Mouse (Mus musculus): ENCODE data around the gene Kcnk3. TPM values are rescaled to one million over a fixed set of nuclear protein-coding genes. Genes with fewer than 3 reads are reported as not detected.

Gene Kcnk3
- 81.9 and 93.9 TPM in 2 replicates for polyA plus RNA-seq (2012; rRNA removed)

GRCm38 (mm10) chr5:30587681-30588300, at the start of gene Kcnk3:
Kcnk3 (plus strand) TSS chr5:30588170.
- peak within 1 kb of the TSS; percentile 100 for H3K27ac ChIP-seq (ENCODE audit: insufficient read depth, low read length)
- no peaks in the 10 kb centered on the region for H3K27me3 ChIP-seq (ENCODE audit: control insufficient read depth, insufficient read depth, low read length)
- TF ChIP-seq POLR2A (IDR thresholded peaks at IDR 0.05; ENCODE audit: borderline replicate concordance, insufficient read depth, low read length) (no peak), CTCF (IDR thresholded peaks at IDR 0.05; ENCODE audit: borderline replicate concordance, insufficient read depth, low read depth, low read length) (no peak)
- 6% methylated on average over 37 of the region's 54 CpGs for WGBS
- peak; percentile 77 to 79 for DNase-seq
- peak within 1 kb of the TSS; percentile 99 for H3K4me3 ChIP-seq (replicated peaks; ENCODE audit: insufficient read depth, low read depth, low read length)
- H3K4me1 ChIP-seq (ENCODE audit: control insufficient read depth, insufficient read depth, low read length), result peaks cover 35% of the 10 kb centered on the region

DNA sequence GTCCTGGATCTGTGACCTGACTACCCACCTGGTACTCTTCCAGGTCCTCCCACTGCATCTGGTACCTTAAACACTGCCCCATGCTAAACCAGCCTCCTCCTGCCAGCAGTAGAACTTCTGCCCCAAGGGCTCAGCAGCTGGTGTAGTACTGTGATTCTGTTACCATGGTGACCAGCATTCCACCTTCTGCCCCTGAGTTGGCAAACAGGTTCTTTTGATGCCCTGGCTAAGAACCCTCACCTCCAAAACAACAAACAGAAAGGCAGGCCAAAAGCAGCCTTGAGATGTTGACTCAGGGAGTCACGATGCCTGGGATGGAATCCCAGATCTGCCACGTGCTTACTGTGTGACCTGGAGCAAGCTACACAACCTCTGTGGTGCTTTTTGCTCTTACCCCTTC, 42.3 kb upstream of the Kcnk3 start, which contains the start of gene Cib4:
Cib4 (minus strand) TSS at position 139 of the 400 bp plus-strand sequence.
- no peak within 1 kb of the TSS for H3K27ac ChIP-seq (ENCODE audit: insufficient read depth, low read length)
- no peak within 1 kb of the TSS for H3K4me3 ChIP-seq (replicated peaks; ENCODE audit: insufficient read depth, low read depth, low read length)
- 57% methylated on average over 2 of the region's 2 CpGs for WGBS
- H3K27me3 ChIP-seq (ENCODE audit: control insufficient read depth, insufficient read depth, low read length), result no peaks in the 10 kb centered on the region
- peaks cover 11% of the 10 kb centered on the region; the same call in 1 of the 2 replicates for H3K4me1 ChIP-seq (ENCODE audit: control insufficient read depth, insufficient read depth, low read length)
- DNase-seq, result no peak
- TF ChIP-seq POLR2A (IDR thresholded peaks at IDR 0.05; ENCODE audit: borderline replicate concordance, insufficient read depth, low read length) (no peak), CTCF (IDR thresholded peaks at IDR 0.05; ENCODE audit: borderline replicate concordance, insufficient read depth, low read depth, low read length) (no peak)

DNA sequence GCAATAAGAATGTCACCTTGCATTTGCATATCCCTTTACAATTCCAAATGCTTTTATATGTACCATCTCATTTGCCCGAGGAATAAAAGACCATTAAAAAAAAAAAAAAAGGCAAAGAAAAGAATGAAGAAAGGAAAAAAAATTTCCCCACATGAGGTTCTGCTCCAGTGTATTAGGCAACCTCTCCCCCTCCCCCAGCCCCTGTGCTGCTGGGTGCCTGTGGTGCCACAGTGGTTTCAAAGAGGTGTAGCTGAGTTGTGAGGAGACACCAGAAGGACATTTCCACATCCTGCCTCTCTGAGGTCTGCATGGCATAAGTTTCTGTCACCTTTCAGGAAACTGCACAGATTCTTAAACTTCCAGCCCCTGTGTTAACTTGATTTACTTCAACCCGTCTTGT, 39.3 kb upstream of the Kcnk3 start:
- TF ChIP-seq CTCF (IDR thresholded peaks at IDR 0.05; ENCODE audit: borderline replicate concordance, insufficient read depth, low read depth, low read length), result no peak
- TF ChIP-seq POLR2A (IDR thresholded peaks at IDR 0.05; ENCODE audit: borderline replicate concordance, insufficient read depth, low read length), result no peak
- Histone ChIP-seq H3K27me3 (ENCODE audit: control insufficient read depth, insufficient read depth, low read length) (no peaks in the 10 kb centered on the region), H3K4me1 (ENCODE audit: control insufficient read depth, insufficient read depth, low read length) (peaks cover 12% of the 10 kb centered on the region; the same call in 1 of the 2 replicates)

GRCm38 (mm10) chr5:30550334-30551021, 37.5 kb upstream of the Kcnk3 start:
- peak; percentile 65 to 77 for DNase-seq
- TF ChIP-seq CTCF (IDR thresholded peaks at IDR 0.05; ENCODE audit: borderline replicate concordance, insufficient read depth, low read depth, low read length) (no peak; the same call in 1 of the 2 replicates), POLR2A (IDR thresholded peaks at IDR 0.05; ENCODE audit: borderline replicate concordance, insufficient read depth, low read length) (no peak)
- no peak overlapping the region for H3K4me3 ChIP-seq (replicated peaks; ENCODE audit: insufficient read depth, low read depth, low read length)
- H3K4me1 ChIP-seq (ENCODE audit: control insufficient read depth, insufficient read depth, low read length), result peaks cover 12% of the 10 kb centered on the region; the same call in 1 of the 2 replicates
- WGBS, result 27% methylated on average over 9 of the region's 9 CpGs
- H3K27ac ChIP-seq (ENCODE audit: insufficient read depth, low read length), result no peak overlapping the region
- H3K27me3 ChIP-seq (ENCODE audit: control insufficient read depth, insufficient read depth, low read length), result no peaks in the 10 kb centered on the region

More for the DNA sequence above, 39.3 kb upstream of the Kcnk3 start:
- WGBS, result 86% methylated on average over 2 of the region's 2 CpGs
- no peak for DNase-seq
- Histone ChIP-seq H3K4me3 (replicated peaks; ENCODE audit: insufficient read depth, low read depth, low read length) (no peak overlapping the region), H3K27ac (ENCODE audit: insufficient read depth, low read length) (no peak overlapping the region)

GRCm38 (mm10) chr5:30551022-30551638, 36.8 kb upstream of the Kcnk3 start:
- no peak overlapping the region for H3K4me3 ChIP-seq (replicated peaks; ENCODE audit: insufficient read depth, low read depth, low read length)
- H3K4me1 ChIP-seq (ENCODE audit: control insufficient read depth, insufficient read depth, low read length), result peaks cover 12% of the 10 kb centered on the region; the same call in 1 of the 2 replicates
- TF ChIP-seq CTCF (IDR thresholded peaks at IDR 0.05; ENCODE audit: borderline replicate concordance, insufficient read depth, low read depth, low read length) (no peak), POLR2A (IDR thresholded peaks at IDR 0.05; ENCODE audit: borderline replicate concordance, insufficient read depth, low read length) (no peak)
- DNase-seq, result no peak
- H3K27me3 ChIP-seq (ENCODE audit: control insufficient read depth, insufficient read depth, low read length), result no peaks in the 10 kb centered on the region
- 79% methylated on average over 8 of the region's 8 CpGs for WGBS
- no peak overlapping the region for H3K27ac ChIP-seq (ENCODE audit: insufficient read depth, low read length)

GRCm38 (mm10) chr5:30552006-30552405, 36.0 kb upstream of the Kcnk3 start:
- H3K4me3 ChIP-seq (replicated peaks; ENCODE audit: insufficient read depth, low read depth, low read length), result no peak overlapping the region
- TF ChIP-seq POLR2A (IDR thresholded peaks at IDR 0.05; ENCODE audit: borderline replicate concordance, insufficient read depth, low read length), result no peak
- TF ChIP-seq CTCF (IDR thresholded peaks at IDR 0.05; ENCODE audit: borderline replicate concordance, insufficient read depth, low read depth, low read length), result no peak

GRCm38 (mm10) chr5:30553936-30554335, 34.0 kb upstream of the Kcnk3 start:
- DNase-seq, result no peak
- Histone ChIP-seq H3K4me1 (ENCODE audit: control insufficient read depth, insufficient read depth, low read length) (peaks cover 9% of the 10 kb centered on the region; the same call in 1 of the 2 replicates), H3K4me3 (replicated peaks; ENCODE audit: insufficient read depth, low read depth, low read length) (no peak overlapping the region), H3K27ac (ENCODE audit: insufficient read depth, low read length) (no peak overlapping the region), H3K27me3 (ENCODE audit: control insufficient read depth, insufficient read depth, low read length) (no peaks in the 10 kb centered on the region)
- TF ChIP-seq POLR2A (IDR thresholded peaks at IDR 0.05; ENCODE audit: borderline replicate concordance, insufficient read depth, low read length) (no peak), CTCF (IDR thresholded peaks at IDR 0.05; ENCODE audit: borderline replicate concordance, insufficient read depth, low read depth, low read length) (no peak)
- WGBS, result 84% methylated on average over 13 of the region's 13 CpGs

More at GRCm38 (mm10) chr5:30552006-30552405, 36.0 kb upstream of the Kcnk3 start:
- Histone ChIP-seq H3K4me1 (ENCODE audit: control insufficient read depth, insufficient read depth, low read length) (peaks cover 12% of the 10 kb centered on the region; the same call in 1 of the 2 replicates), H3K27ac (ENCODE audit: insufficient read depth, low read length) (no peak overlapping the region), H3K27me3 (ENCODE audit: control insufficient read depth, insufficient read depth, low read length) (no peaks in the 10 kb centered on the region)
- no peak for DNase-seq
- WGBS, result 80% methylated on average over 6 of the region's 6 CpGs
